Mouse (Mus musculus) layer of hippocampus, adult 18-20 months (tissue): ENCODE data around the gene Lypd6b. TPM values are rescaled to one million over a fixed set of nuclear protein-coding genes. Genes with fewer than 3 reads are reported as not detected.

Experiments used
- DNase-seq, 2 experiments: peaks; one replicate each; pipeline ENCODE4 v3.0.0; 2022; ENCODE audit warnings: low spot score in 2 of 2
- total RNA-seq, 2 experiments: library from RNA; stranded (reverse); gene quantifications; 2 replicates each; pipeline ENCODE4 v1.2.3; 2021

The Lypd6b gene
- total RNA-seq, 2 experiments from 2014 or later: 3.5 to 4.7 TPM

- DNase-seq: no peak
These were observed 29.7 kb downstream of the Lypd6b start for GRCm38 (mm10) chr2:49817151-49817550.

GRCm38 (mm10) chr2:49818126-49818525 is 30.6 kb downstream of the Lypd6b start:
- DNase-seq: no peak

GRCm38 (mm10) chr2:49822312-49822711 is 34.8 kb downstream of the Lypd6b start:
- no peak for DNase-seq

GRCm38 (mm10) chr2:49825588-49825987 is 38.1 kb downstream of the Lypd6b start:
- no peak for DNase-seq

GRCm38 (mm10) chr2:49827756-49828155 is 40.3 kb downstream of the Lypd6b start:
- DNase-seq: no peak

- DNase-seq: peak in 1 of 2 experiments; percentile 22
These were observed 42.9 kb downstream of the Lypd6b start for GRCm38 (mm10) chr2:49830369-49830768.

- no peak for DNase-seq
These were observed 44.9 kb downstream of the Lypd6b start for GRCm38 (mm10) chr2:49832277-49832803.

- DNase-seq: peak in 1 of 2 experiments; percentile 11
These were observed 50.1 kb downstream of the Lypd6b start for GRCm38 (mm10) chr2:49837454-49838059.

- DNase-seq: peak in 1 of 2 experiments; percentile 27
These were observed 51.1 kb downstream of the Lypd6b start for GRCm38 (mm10) chr2:49838611-49839010.

- DNase-seq: peak in 1 of 2 experiments; percentile 22
These were observed 53.1 kb downstream of the Lypd6b start for GRCm38 (mm10) chr2:49840573-49840972.

GRCm38 (mm10) chr2:49841089-49841488 is 53.6 kb downstream of the Lypd6b start:
- no peak for DNase-seq

GRCm38 (mm10) chr2:49845104-49845503 is 57.6 kb downstream of the Lypd6b start:
- no peak for DNase-seq

GRCm38 (mm10) chr2:49846097-49846496 is 58.6 kb downstream of the Lypd6b start:
- no peak for DNase-seq

GRCm38 (mm10) chr2:49846880-49847279 is 59.4 kb downstream of the Lypd6b start:
- DNase-seq: no peak

- DNase-seq: no peak
These were observed 60.3 kb downstream of the Lypd6b start for GRCm38 (mm10) chr2:49847831-49848230.

- no peak for DNase-seq
These were observed 62.3 kb downstream of the Lypd6b start for GRCm38 (mm10) chr2:49849771-49850170.

GRCm38 (mm10) chr2:49851977-49852376 is 64.5 kb downstream of the Lypd6b start:
- no peak for DNase-seq

GRCm38 (mm10) chr2:49856161-49856564 is 68.7 kb downstream of the Lypd6b start:
- no peak for DNase-seq

GRCm38 (mm10) chr2:49856584-49856983 is 69.1 kb downstream of the Lypd6b start:
- DNase-seq: no peak

GRCm38 (mm10) chr2:49860219-49860962 is 72.9 kb downstream of the Lypd6b start:
- no peak for DNase-seq

GRCm38 (mm10) chr2:49860969-49861592 is 73.6 kb downstream of the Lypd6b start:
- DNase-seq: no peak

- no peak for DNase-seq
These were observed 74.2 kb downstream of the Lypd6b start for GRCm38 (mm10) chr2:49861658-49862057.
